Mouse (Mus musculus): ENCODE measurements around the gene Sar1b. TPM values are rescaled to one million over a fixed set of nuclear protein-coding genes. Genes with fewer than 3 reads are reported as not detected.

Gene Sar1b
- 4.3 and 4.6 TPM in 2 replicates for polyA plus RNA-seq (2012)

GRCm38 (mm10) chr11:51763213-51763907 lies at the start of gene Sar1b, which contains the start of gene Sec24a:
TSS of gene Sar1b (plus strand) at chr11:51763687.
TSS of gene Sec24a (minus strand) at chr11:51763634.
- TF ChIP-seq GATA1 (IDR thresholded peaks at IDR 0.05; ENCODE audit: low read length): no peak

- TF ChIP-seq GATA1 (IDR thresholded peaks at IDR 0.05; ENCODE audit: low read length): no peak
Observed at GRCm38 (mm10) chr11:51721066-51721465, 42.4 kb upstream of the Sar1b start.

GRCm38 (mm10) chr11:51732883-51733282 lies 30.6 kb upstream of the Sar1b start:
- TF ChIP-seq GATA1 (IDR thresholded peaks at IDR 0.05; ENCODE audit: low read length): no peak

GRCm38 (mm10) chr11:51738651-51739403 lies 24.7 kb upstream of the Sar1b start:
- no peak for TF ChIP-seq GATA1 (IDR thresholded peaks at IDR 0.05; ENCODE audit: low read length)

- no peak for TF ChIP-seq GATA1 (IDR thresholded peaks at IDR 0.05; ENCODE audit: low read length)
Observed at GRCm38 (mm10) chr11:51740701-51741100, 22.8 kb upstream of the Sar1b start.

GRCm38 (mm10) chr11:51746096-51746495 lies 17.4 kb upstream of the Sar1b start:
- TF ChIP-seq GATA1 (IDR thresholded peaks at IDR 0.05; ENCODE audit: low read length): no peak

GRCm38 (mm10) chr11:51755621-51756311 lies 7.7 kb upstream of the Sar1b start:
- TF ChIP-seq GATA1 (IDR thresholded peaks at IDR 0.05; ENCODE audit: low read length): no peak

GRCm38 (mm10) chr11:51756352-51756771 lies 7.1 kb upstream of the Sar1b start:
- no peak for TF ChIP-seq GATA1 (IDR thresholded peaks at IDR 0.05; ENCODE audit: low read length)

GRCm38 (mm10) chr11:51757023-51757422 lies 6.5 kb upstream of the Sar1b start:
- no peak for TF ChIP-seq GATA1 (IDR thresholded peaks at IDR 0.05; ENCODE audit: low read length)

- no peak for TF ChIP-seq GATA1 (IDR thresholded peaks at IDR 0.05; ENCODE audit: low read length)
Observed at GRCm38 (mm10) chr11:51757625-51758024, 5.9 kb upstream of the Sar1b start.

GRCm38 (mm10) chr11:51759251-51759650 lies 4.2 kb upstream of the Sar1b start:
- no peak for TF ChIP-seq GATA1 (IDR thresholded peaks at IDR 0.05; ENCODE audit: low read length)

GRCm38 (mm10) chr11:51759941-51760657 lies 3.4 kb upstream of the Sar1b start:
- TF ChIP-seq GATA1 (IDR thresholded peaks at IDR 0.05; ENCODE audit: low read length): no peak

- no peak for TF ChIP-seq GATA1 (IDR thresholded peaks at IDR 0.05; ENCODE audit: low read length)
Observed at GRCm38 (mm10) chr11:51761241-51761640, 2.2 kb upstream of the Sar1b start.

- TF ChIP-seq GATA1 (IDR thresholded peaks at IDR 0.05; ENCODE audit: low read length): no peak
Observed at GRCm38 (mm10) chr11:51763955-51764354, 468 bp downstream of the Sar1b start.

- no peak for TF ChIP-seq GATA1 (IDR thresholded peaks at IDR 0.05; ENCODE audit: low read length)
Observed at GRCm38 (mm10) chr11:51764816-51765215, 1.3 kb downstream of the Sar1b start.

Measured in G1E-ER4 (cell line).